Mouse (Mus musculus) bone marrow macrophage, adult 2 months (primary cell): ENCODE results near the gene Megf11. TPM values are rescaled to one million over a fixed set of nuclear protein-coding genes. Genes with fewer than 3 reads are reported as not detected.

ENCODE experiments used
- H3K27ac ChIP-seq: 2 replicates; pipeline ENCODE4 v1.5.1; 2012; ENCODE audit warnings: low read depth, low read length; ENCODE audit not compliant: insufficient read depth
- H3K4me1 ChIP-seq: 2 replicates; pipeline ENCODE4 v1.6.1; 2012; ENCODE audit warnings: low read length; ENCODE audit not compliant: control insufficient read depth, insufficient read depth
- H3K4me3 ChIP-seq: 2 replicates; pipeline ENCODE4 v1.5.1; 2012; ENCODE audit warnings: mild to moderate bottlenecking, low read length, moderate library complexity; ENCODE audit not compliant: insufficient read depth
- CTCF ChIP-seq: IDR thresholded peaks from 2 replicates; pipeline ENCODE4 v1.5.1; 2012; ENCODE audit warnings: low read depth, mild to moderate bottlenecking, low read length, moderate library complexity
- POLR2A ChIP-seq: IDR thresholded peaks from 2 replicates; pipeline ENCODE4 v1.6.1; 2012; ENCODE audit warnings: mild to moderate bottlenecking, low read depth, low read length, borderline replicate concordance
- polyA plus RNA-seq: library from polyadenylated mRNA; stranded (reverse); fragments of >200 nt; gene quantifications from 2 replicates; pipeline ENCODE4 v1.2.4, GENCODE M21; 2012; ENCODE audit not compliant: missing spikeins, insufficient read depth, insufficient read length

The Megf11 gene
- polyA plus RNA-seq, 1 experiment = not detected

- 0 out of 2 replicates have a peak, but pooled peaks cover 2% of the 10 kb centered on the region for H3K4me1 ChIP-seq
- H3K4me3 ChIP-seq = no peak overlapping the region
- TF ChIP-seq CTCF (no peak), POLR2A (no peak)
- H3K27ac ChIP-seq = no peak overlapping the region
Observed at GRCm38 (mm10) chr9:64351191-64351590, 34.2 kb upstream of the Megf11 start.

DNA sequence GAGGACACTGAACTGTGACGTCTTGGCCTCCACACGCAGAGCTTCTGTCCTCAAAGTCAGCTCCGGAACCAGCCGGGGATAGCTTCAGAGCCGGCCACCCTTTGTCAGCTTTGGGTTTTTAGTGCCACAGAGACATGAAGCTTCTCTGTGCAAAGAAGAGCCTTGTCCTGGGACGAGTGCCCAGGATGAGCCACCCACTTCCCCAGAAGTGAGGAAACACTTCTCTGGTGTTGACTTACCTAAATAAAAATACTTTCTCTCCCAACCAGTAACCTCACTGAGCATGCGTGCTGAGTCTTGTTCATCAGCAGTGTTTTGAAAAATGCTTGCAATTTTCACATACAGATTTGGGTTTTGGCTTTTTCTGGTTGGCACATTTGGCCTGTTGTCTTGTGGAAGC, 29.8 kb upstream of the Megf11 start:
- no peak overlapping the region for H3K27ac ChIP-seq
- H3K4me3 ChIP-seq = no peak overlapping the region
- no peak for TF ChIP-seq CTCF
- H3K4me1 ChIP-seq = no peaks in the 10 kb centered on the region

GRCm38 (mm10) chr9:64361231-64361950, 24.0 kb upstream of the Megf11 start:
- Histone ChIP-seq H3K4me1 (no peaks in the 10 kb centered on the region), H3K4me3 (no peak overlapping the region), H3K27ac (no peak overlapping the region)
- TF ChIP-seq POLR2A (no peak), CTCF (no peak)

DNA sequence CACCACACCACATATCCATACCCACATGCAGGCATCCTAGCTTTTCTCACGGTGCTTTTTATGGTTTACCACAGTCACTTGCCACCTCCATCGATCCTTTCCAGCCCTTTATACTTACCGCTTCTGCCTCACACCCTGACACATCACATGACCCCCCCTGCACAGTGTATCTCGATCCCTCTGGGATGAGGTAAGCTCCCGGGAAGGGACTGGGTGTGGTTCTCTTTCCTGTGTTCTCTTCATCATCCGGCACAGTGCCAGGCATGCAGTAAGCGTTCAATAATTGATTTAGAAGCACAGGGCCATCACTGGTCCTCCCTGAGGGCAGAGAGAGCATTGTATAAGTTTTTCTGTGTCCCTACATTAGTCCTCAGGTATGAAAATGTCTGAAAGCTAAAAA, 15.6 kb upstream of the Megf11 start:
- H3K4me1 ChIP-seq = no peaks in the 10 kb centered on the region
- TF ChIP-seq POLR2A (no peak), CTCF (no peak)
- no peak overlapping the region for H3K27ac ChIP-seq

GRCm38 (mm10) chr9:64371305-64371819, 14.1 kb upstream of the Megf11 start:
- Histone ChIP-seq H3K4me3 (no peak overlapping the region), H3K4me1 (no peaks in the 10 kb centered on the region), H3K27ac (no peak overlapping the region)
- no peak for TF ChIP-seq CTCF
- TF ChIP-seq POLR2A = no peak

More for the DNA sequence above, 15.6 kb upstream of the Megf11 start:
- no peak overlapping the region for H3K4me3 ChIP-seq

DNA sequence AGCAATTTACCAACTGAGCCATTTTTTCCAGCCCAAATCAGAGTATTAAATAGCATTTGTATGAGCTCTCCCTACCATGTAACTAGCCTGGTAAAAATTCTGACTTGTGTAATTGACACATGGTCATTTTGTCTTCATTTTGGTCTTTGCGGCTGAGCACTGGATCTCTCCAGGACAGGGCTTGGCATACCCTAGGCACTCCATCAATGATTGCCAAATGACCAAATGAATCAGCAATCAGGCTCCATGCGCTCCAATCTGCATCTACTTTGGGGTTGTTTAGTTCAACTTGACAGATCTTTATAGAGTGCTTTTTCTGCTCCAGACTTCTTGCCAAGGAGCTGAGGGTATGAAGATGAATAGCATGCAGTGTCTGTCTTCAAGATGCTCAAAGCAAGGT, 9.0 kb upstream of the Megf11 start:
- TF ChIP-seq POLR2A (no peak), CTCF (no peak)
- Histone ChIP-seq H3K4me3 (no peak overlapping the region), H3K4me1 (no peaks in the 10 kb centered on the region), H3K27ac (no peak overlapping the region)

DNA sequence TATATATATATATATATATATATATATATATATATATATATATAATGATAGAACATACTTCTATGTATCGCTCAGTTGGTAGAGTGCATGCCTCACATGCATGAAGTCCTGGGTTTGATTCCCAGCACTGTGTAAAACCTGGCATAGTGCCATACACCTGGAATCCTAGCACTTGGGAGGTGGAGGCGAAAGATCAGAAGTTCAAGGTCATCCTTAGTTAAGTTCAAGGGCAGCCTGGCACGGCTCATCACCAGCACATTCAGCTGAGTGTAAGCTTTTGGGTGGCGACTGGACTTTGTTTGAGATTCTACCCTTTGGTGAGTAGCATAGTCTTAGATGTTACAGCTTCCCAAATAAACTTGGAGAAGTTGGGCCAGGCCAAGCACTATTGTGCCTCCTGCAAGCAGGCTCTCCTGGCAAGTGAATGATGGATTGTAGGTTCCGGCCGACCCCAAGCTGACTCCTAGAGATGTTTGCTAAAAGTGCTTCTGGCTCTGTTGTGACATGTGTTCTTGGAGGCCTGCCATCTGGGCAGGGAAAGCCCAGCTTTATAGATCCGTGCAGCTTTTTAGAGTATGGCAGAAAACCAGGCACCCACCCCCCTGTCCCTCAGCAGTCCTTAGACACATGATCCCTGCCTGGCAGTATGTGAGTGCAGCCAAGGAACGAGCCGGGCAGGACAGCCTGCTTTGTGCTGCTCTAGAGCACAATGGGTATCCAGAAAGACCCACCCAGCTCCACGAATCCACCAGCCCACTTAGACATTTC, 2.2 kb upstream of the Megf11 start:
- Histone ChIP-seq H3K4me3 (no peak overlapping the region), H3K4me1 (no peaks in the 10 kb centered on the region), H3K27ac (no peak overlapping the region)
- TF ChIP-seq POLR2A = no peak
- TF ChIP-seq CTCF = no peak

DNA sequence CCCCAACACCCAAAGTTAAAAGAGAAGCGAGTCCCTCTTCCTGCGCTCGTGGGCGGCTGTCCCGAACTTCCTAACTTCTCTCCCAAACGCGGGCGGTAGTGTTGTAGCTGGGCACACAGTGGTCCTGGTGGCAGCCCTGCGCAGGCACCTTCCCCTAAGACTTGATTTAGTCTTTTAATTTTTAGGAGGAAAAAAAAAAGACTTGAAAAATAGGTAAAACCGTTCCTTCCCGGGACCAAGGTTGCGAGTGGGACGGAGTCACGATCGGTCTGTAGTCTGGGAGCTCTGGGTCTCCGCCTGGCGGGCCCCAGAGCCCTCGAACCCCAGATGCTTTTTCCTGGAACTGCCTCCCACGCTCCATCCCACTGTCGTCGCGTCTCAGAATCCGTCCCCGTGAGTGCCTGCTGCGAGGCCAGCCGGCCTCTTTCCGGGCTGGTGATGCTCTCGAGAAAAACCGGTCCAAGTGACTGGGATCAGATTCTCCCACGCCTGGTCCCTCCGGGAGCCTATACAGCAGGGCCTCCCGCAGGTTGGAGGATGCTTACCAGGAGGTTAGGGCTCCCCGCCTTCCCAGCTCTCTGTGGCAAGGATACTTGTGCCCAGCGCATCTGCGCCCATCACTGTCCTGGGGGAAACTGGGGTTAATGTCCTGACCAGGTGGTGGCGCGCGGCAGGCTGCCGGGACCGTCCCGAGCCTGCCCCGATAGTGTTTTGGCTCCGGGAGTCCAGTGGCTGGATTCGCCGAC, 1.2 kb downstream of the Megf11 start:
- H3K27ac ChIP-seq = no peak overlapping the region
- TF ChIP-seq POLR2A (no peak), CTCF (no peak)
- H3K4me3 ChIP-seq = no peak overlapping the region
- H3K4me1 ChIP-seq = no peaks in the 10 kb centered on the region

- Histone ChIP-seq H3K4me3 (no peak overlapping the region), H3K27ac (no peak overlapping the region), H3K4me1 (no peaks in the 10 kb centered on the region)
- TF ChIP-seq POLR2A (no peak), CTCF (no peak)
Observed at GRCm38 (mm10) chr9:64389576-64390292, 4.3 kb downstream of the Megf11 start.
